Mouse (Mus musculus): ENCODE measurements around the gene Hoxb1. TPM values are rescaled to one million over a fixed set of nuclear protein-coding genes. Genes with fewer than 3 reads are reported as not detected.

Hoxb1 gene
- polyA plus RNA-seq, 1 experiment from 2014 or later: not detected

DNA sequence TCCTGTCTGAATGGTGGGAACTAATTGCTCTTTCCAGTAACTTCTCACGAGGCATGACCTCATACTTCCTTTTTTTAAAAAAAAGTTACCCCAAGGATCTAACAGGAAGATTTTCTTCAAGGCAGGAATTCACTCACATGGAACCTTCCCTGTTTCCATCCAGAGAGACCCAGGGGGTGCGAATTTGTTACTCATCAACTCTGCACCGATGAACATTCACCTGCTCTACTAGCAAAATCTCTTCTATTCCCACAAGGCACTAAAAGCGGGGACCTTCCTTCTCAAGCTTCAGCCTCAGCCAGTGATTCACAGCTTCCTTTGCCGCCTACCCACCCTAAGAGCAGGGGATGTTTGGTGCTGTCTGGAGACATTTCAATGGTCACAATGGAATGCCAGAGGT lies 45.5 kb downstream of the Hoxb1 start:
- ATAC-seq: no peak
- Histone ChIP-seq H3K36me3 (ENCODE audit: insufficient read depth, low read length) (no peaks in the 10 kb centered on the region), H3K4me3 (ENCODE audit: low read depth, low read length) (no peak overlapping the region), H3K9me3 (ENCODE audit: low read length) (no peaks in the 10 kb centered on the region), H3K4me2 (replicated peaks; ENCODE audit: low read depth, low read length) (no peak overlapping the region), H3K4me1 (ENCODE audit: insufficient read depth, low read depth, low read length) (peaks cover 8% of the 10 kb centered on the region; the same call in 1 of the 2 replicates), H3K9ac (replicated peaks; ENCODE audit: low read depth) (no peak overlapping the region), H3K27me3 (replicated peaks; ENCODE audit: insufficient read depth, low read length) (0 out of 2 replicates have a peak, but pooled peaks cover 6% of the 10 kb centered on the region), H3K27ac (ENCODE audit: low read length) (no peak overlapping the region)
- peak; percentile 31 for DNase-seq (ENCODE audit: low spot score)
- TF ChIP-seq EP300 (IDR thresholded peaks at IDR 0.05) (peak; percentile 73), CTCF (IDR thresholded peaks at IDR 0.05) (no peak)
- 59% methylated on average over 5 of the region's 5 CpGs for WGBS

DNA sequence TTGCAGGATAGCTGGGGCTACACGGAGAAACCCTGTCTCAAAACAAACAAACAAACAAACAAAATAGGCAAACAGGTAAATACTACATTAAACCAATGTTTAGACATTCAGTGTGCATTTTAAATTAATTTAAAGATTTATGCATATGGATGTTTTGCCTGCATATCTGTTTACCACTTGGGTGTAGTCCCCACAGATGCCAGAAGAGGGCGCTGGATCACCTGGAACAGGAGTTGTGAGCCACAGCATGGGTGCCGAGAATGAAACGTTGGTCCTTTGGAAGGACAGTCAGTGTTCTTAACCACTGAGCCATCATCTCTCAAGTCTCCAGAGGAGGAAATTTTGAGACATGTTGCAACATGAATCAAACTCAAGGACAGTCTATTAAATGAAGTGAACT lies 46.4 kb downstream of the Hoxb1 start:
- Histone ChIP-seq H3K9me3 (ENCODE audit: low read length) (no peaks in the 10 kb centered on the region), H3K36me3 (ENCODE audit: insufficient read depth, low read length) (no peaks in the 10 kb centered on the region), H3K4me2 (replicated peaks; ENCODE audit: low read depth, low read length) (no peak overlapping the region), H3K4me3 (ENCODE audit: low read depth, low read length) (no peak overlapping the region), H3K9ac (replicated peaks; ENCODE audit: low read depth) (no peak overlapping the region), H3K27me3 (replicated peaks; ENCODE audit: insufficient read depth, low read length) (0 out of 2 replicates have a peak, but pooled peaks cover 2% of the 10 kb centered on the region), H3K27ac (ENCODE audit: low read length) (no peak overlapping the region), H3K4me1 (ENCODE audit: insufficient read depth, low read depth, low read length) (peaks cover 8% of the 10 kb centered on the region; the same call in 1 of the 2 replicates)
- 64% methylated on average over 4 of the region's 4 CpGs for WGBS
- TF ChIP-seq EP300 (IDR thresholded peaks at IDR 0.05) (no peak), CTCF (IDR thresholded peaks at IDR 0.05) (peak; percentile 39; the same call in 1 of the 2 replicates)
- DNase-seq (ENCODE audit: low spot score): no peak
- no peak for ATAC-seq

DNA sequence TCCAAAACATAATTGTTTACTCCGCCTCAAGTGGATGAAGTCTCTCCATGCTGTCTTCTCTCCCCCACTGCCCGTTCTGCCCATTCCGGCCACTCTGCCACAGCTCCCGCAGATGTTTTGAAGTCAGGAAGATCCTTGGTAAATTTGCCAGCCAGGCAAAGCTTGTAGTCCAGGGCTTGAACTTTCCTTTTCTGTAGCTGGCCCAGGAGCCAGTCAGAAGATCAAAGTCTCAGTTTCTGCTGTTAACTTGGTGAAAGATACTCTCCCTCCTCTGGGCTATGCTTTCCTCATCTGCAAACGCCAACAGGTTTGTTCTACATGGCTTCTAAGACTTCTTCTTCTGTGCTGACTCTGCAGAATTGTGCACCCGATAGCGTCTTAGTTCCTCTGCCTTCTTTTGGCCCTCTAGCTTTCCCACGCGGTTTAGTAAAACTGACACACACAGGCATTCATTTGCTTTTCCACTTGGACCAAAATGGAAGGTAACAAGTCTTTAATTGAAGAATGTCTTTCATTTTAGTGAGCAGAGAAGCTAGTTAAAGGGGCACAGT lies 47.5 kb downstream of the Hoxb1 start:
- Histone ChIP-seq H3K9ac (replicated peaks; ENCODE audit: low read depth) (no peak overlapping the region), H3K4me2 (replicated peaks; ENCODE audit: low read depth, low read length) (no peak overlapping the region), H3K4me1 (ENCODE audit: insufficient read depth, low read depth, low read length) (peaks cover 8% of the 10 kb centered on the region; the same call in 1 of the 2 replicates), H3K27me3 (replicated peaks; ENCODE audit: insufficient read depth, low read length) (no peaks in the 10 kb centered on the region), H3K27ac (ENCODE audit: low read length) (peak overlapping the region; percentile 64), H3K9me3 (ENCODE audit: low read length) (no peaks in the 10 kb centered on the region), H3K36me3 (ENCODE audit: insufficient read depth, low read length) (no peaks in the 10 kb centered on the region), H3K4me3 (ENCODE audit: low read depth, low read length) (no peak overlapping the region)
- WGBS: 62% methylated on average over 9 of the region's 9 CpGs
- ATAC-seq (no peak), DNase-seq (ENCODE audit: low spot score) (no peak)
- no peak for TF ChIP-seq CTCF (IDR thresholded peaks at IDR 0.05)
- TF ChIP-seq EP300 (IDR thresholded peaks at IDR 0.05): no peak

DNA sequence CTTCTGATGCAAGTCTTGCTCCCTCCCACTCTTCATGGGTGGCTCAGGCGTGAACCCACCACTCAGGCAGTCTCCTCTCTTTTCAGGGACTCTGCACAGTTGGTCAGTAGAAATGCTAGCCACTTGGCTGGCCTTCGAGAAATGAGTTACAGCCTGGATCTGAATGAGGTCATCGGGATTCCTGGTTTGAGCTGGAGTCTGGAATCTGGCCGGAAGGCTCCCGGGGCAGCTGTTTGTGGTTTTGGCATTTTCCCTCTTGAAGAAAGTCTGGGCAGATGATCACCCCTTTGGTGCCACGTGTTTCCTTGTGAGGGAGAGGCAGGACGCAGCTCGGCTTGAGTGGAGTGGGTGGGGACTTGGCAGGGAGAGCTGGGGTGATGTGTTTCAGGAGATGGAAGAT lies 48.0 kb downstream of the Hoxb1 start:
- H3K9me3 ChIP-seq (ENCODE audit: low read length): no peaks in the 10 kb centered on the region
- ATAC-seq (peak; percentile 96), DNase-seq (ENCODE audit: low spot score) (peak; percentile 93)
- peaks cover 8% of the 10 kb centered on the region; the same call in 1 of the 2 replicates for H3K4me1 ChIP-seq (ENCODE audit: insufficient read depth, low read depth, low read length)
- no peak overlapping the region for H3K9ac ChIP-seq (replicated peaks; ENCODE audit: low read depth)
- no peaks in the 10 kb centered on the region for H3K36me3 ChIP-seq (ENCODE audit: insufficient read depth, low read length)
- no peak overlapping the region for H3K4me3 ChIP-seq (ENCODE audit: low read depth, low read length)
- no peaks in the 10 kb centered on the region for H3K27me3 ChIP-seq (replicated peaks; ENCODE audit: insufficient read depth, low read length)
- 8% methylated on average over 8 of the region's 8 CpGs for WGBS
- peak overlapping the region; percentile 64 for H3K27ac ChIP-seq (ENCODE audit: low read length)
- H3K4me2 ChIP-seq (replicated peaks; ENCODE audit: low read depth, low read length): no peak overlapping the region
- TF ChIP-seq EP300 (IDR thresholded peaks at IDR 0.05) (peak; percentile 78), CTCF (IDR thresholded peaks at IDR 0.05) (no peak)

DNA sequence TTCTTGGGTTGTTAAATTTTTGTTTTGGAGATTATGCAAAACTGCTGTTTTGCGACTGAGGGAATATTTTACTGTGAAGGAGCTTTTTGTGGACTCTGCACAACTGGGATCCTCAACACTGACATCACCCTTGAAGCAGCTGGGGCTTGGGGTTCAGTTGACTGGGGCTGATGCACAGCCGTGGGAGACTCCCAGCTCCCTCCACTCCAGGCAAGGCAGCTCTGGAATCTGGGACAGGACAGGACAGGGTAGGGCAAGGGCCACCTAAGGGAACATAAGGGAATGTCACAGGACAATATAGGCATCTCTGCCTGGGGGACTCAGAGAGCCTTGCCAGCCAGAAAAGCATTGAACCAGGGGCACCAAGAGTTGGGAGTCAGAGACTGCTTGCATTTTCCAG lies 48.5 kb downstream of the Hoxb1 start:
- no peaks in the 10 kb centered on the region for H3K9me3 ChIP-seq (ENCODE audit: low read length)
- ATAC-seq (peak; percentile 67), DNase-seq (ENCODE audit: low spot score) (no peak)
- H3K9ac ChIP-seq (replicated peaks; ENCODE audit: low read depth): no peak overlapping the region
- H3K27me3 ChIP-seq (replicated peaks; ENCODE audit: insufficient read depth, low read length): no peaks in the 10 kb centered on the region
- H3K4me3 ChIP-seq (ENCODE audit: low read depth, low read length): no peak overlapping the region
- 13% methylated on average over 2 of the region's 2 CpGs for WGBS
- peaks cover 8% of the 10 kb centered on the region; the same call in 1 of the 2 replicates for H3K4me1 ChIP-seq (ENCODE audit: insufficient read depth, low read depth, low read length)
- H3K4me2 ChIP-seq (replicated peaks; ENCODE audit: low read depth, low read length): no peak overlapping the region
- H3K36me3 ChIP-seq (ENCODE audit: insufficient read depth, low read length): no peaks in the 10 kb centered on the region
- H3K27ac ChIP-seq (ENCODE audit: low read length): peak overlapping the region; percentile 60
- TF ChIP-seq EP300 (IDR thresholded peaks at IDR 0.05) (peak; percentile 26), CTCF (IDR thresholded peaks at IDR 0.05) (peak; percentile 9; the same call in 1 of the 2 replicates)

MicroRNAs encoded within 50 kb of the gene (microRNA counts, 519-probe panel; counts per million panel counts)
- 5,506 counts per million, percentile 71 among the panel's probes with 10 or more counts for microRNA mmu-miR-10a

Small RNA genes lying within 50 kb of the gene (microRNA-seq; reads per million reads assigned to microRNA genes)
- gene Mir10a: 22,339 reads per million, percentile 97 among the genes with 10 or more reads in this experiment

Other genes starting within 250 kb of the Hoxb1 start
- gene Ttll6, start 232.0 kb upstream of the Hoxb1 start, polyA plus RNA-seq (2015; fragmentation: Nextera tagmentation; extraction: Ambion mirVana): 0.99 and 1.3 TPM in 2 replicates
- not detected in 2 replicates for gene Hoxb13, start 171.4 kb upstream of the Hoxb1 start, polyA plus RNA-seq (2015; fragmentation: Nextera tagmentation; extraction: Ambion mirVana)
- not detected in 2 replicates for gene Hoxb9, start 94.3 kb upstream of the Hoxb1 start, polyA plus RNA-seq (2015; fragmentation: Nextera tagmentation; extraction: Ambion mirVana)
- gene Hoxb8, start 83.8 kb upstream of the Hoxb1 start, polyA plus RNA-seq (2015; fragmentation: Nextera tagmentation; extraction: Ambion mirVana): 0.23 and 0.35 TPM in 2 replicates
- 1.3 and 1.9 TPM in 2 replicates for gene Hoxb7, start 79.1 kb upstream of the Hoxb1 start, polyA plus RNA-seq (2015; fragmentation: Nextera tagmentation; extraction: Ambion mirVana)
- 7.3 and 7.4 TPM in 2 replicates for gene Hoxb6, start 73.3 kb upstream of the Hoxb1 start, polyA plus RNA-seq (2015; fragmentation: Nextera tagmentation; extraction: Ambion mirVana)
- gene Hoxb5, start 62.4 kb upstream of the Hoxb1 start, polyA plus RNA-seq (2015; fragmentation: Nextera tagmentation; extraction: Ambion mirVana): 16.8 and 17.3 TPM in 2 replicates
- 2.6 and 3.0 TPM in 2 replicates for gene Hoxb4, start 47.5 kb upstream of the Hoxb1 start, polyA plus RNA-seq (2015; fragmentation: Nextera tagmentation; extraction: Ambion mirVana)
- 1.5 and 2.2 TPM in 2 replicates for gene Hoxb3, start 42.4 kb upstream of the Hoxb1 start, polyA plus RNA-seq (2015; fragmentation: Nextera tagmentation; extraction: Ambion mirVana)
- gene Hoxb2, start 15.2 kb upstream of the Hoxb1 start, polyA plus RNA-seq (2015; fragmentation: Nextera tagmentation; extraction: Ambion mirVana): 16.5 and 16.9 TPM in 2 replicates
- gene Skap1, start 98.8 kb downstream of the Hoxb1 start, polyA plus RNA-seq (2015; fragmentation: Nextera tagmentation; extraction: Ambion mirVana): 0.73 and 1.0 TPM in 2 replicates

Data from lung, postnatal 0 days (tissue).